Mouse (Mus musculus): Measurements from ENCODE around the gene Pik3cd. TPM values are rescaled to one million over a fixed set of nuclear protein-coding genes. Genes with fewer than 3 reads are reported as not detected.

Pik3cd gene
- polyA plus RNA-seq, 1 experiment from 2014 or later, result 9.4 TPM

DNA sequence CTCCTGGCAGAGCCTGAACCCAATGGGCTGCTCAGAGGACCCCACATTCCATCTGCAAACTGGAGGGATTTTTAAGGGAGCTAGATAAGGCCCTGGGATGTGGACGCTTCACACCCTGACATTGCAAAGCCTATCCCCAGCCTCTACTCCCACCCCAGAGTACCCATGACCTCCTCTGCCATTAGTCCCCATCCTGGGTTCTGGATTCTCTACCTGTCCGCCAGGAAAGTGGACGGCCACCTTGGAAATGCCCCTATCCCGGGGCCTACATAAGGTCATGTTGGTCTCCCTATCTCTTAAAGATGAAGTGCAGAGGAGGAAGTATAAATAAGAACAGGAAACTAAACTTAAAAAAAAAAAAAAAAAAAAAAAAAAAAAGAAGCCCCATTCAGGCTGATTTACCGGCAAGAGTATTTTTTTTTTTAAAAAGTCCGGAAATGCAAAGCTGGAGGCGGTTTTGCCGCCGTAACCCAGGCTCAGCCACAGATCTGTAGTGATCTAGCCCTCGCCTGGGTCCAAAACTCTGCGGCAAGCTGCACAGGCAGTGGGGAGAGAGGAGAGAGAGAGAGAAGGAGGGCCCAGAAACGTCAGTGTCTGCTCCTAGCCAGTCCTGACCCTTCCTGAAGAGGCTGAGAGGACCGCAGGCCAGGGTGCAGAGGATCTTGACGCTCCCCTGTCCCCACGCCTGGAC lies 4.7 kb downstream of the Pik3cd start:
- peak; percentile 45 for ATAC-seq (ENCODE audit: low FRiP score)

DNA sequence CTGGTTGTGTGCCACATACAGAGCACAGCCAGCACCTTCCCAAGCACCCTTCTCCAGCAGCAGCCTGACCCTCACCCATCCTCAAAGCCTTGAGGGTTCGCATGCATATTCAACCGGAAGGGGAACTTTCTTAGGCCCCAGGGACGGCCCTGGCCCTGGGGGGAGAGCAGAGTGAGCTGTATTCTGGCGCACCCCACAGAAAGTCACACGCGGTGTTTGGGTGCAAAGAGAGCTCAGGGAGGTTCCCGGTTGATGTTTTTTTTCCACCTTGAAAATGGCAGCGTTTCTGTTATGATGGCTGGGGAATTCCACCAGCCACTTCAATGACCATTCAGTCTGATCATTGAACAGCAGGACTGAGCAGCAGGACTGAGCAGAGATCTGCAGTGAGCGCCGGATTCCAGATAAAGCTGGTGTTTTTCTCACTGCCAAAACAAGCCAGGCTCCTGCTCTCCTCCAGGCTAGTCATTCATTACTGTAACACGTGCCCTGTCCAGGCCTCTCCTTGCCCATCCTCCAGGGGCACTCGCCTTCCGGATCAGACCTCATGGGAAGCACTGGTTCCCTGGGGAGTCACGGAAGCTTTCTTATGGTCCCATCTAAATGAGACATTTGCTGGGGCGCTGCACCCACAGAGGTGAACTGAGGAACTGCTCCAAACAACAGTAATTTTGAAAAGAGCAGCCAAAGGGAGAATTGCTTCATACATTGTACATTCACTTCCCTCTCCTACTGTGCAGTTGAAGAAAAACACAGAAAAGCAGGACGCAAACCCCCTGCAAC lies 6.0 kb downstream of the Pik3cd start:
- Histone ChIP-seq H3K9ac (no peak overlapping the region), H3K4me1 (peaks cover 13% of the 10 kb centered on the region), H3K4me3 (replicated peaks) (no peak overlapping the region), H3K36me3 (replicated peaks) (no peaks in the 10 kb centered on the region), H3K4me2 (no peak overlapping the region), H3K9me3 (no peaks in the 10 kb centered on the region), H3K27me3 (peaks cover 50% of the 10 kb centered on the region), H3K27ac (no peak overlapping the region)
- WGBS, result 40% methylated on average over 16 of the region's 16 CpGs
- no peak for ATAC-seq (ENCODE audit: low FRiP score)

More for the DNA sequence above, 4.7 kb downstream of the Pik3cd start:
- Histone ChIP-seq H3K27me3 (peaks cover 46% of the 10 kb centered on the region), H3K4me2 (peak overlapping the region; percentile 85), H3K9me3 (no peaks in the 10 kb centered on the region), H3K27ac (no peak overlapping the region), H3K9ac (peak overlapping the region; percentile 57; the same call in 1 of the 2 replicates), H3K4me1 (peaks cover 13% of the 10 kb centered on the region), H3K36me3 (replicated peaks) (no peaks in the 10 kb centered on the region), H3K4me3 (replicated peaks) (peak overlapping the region; percentile 48)
- 25% methylated on average over 15 of the region's 15 CpGs for WGBS

DNA sequence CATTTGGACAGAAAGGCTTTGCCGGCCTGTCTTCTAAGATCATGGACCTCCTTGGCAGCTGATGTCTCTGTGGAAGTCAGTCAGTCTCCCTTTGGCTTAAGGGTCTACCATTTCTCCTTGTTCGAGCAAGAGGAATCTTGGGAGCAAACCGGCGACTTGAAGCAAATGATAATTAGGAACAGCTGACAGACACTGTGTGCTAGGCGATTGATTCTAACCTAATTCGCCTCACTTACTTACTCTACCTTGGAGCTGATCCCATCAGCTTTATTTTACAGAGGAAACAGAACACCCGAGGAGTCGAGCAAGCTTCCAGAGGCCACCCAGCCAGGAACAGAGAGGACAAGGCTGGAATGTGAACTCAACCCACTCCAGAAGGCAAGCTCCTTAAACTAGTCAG lies 11.0 kb downstream of the Pik3cd start:
- 75% methylated on average over 8 of the region's 8 CpGs for WGBS
- Histone ChIP-seq H3K9me3 (no peaks in the 10 kb centered on the region), H3K4me1 (peaks cover 2% of the 10 kb centered on the region), H3K4me2 (no peak overlapping the region), H3K4me3 (replicated peaks) (no peak overlapping the region), H3K9ac (no peak overlapping the region), H3K27ac (no peak overlapping the region), H3K27me3 (peaks cover 14% of the 10 kb centered on the region), H3K36me3 (replicated peaks) (no peaks in the 10 kb centered on the region)
- ATAC-seq (ENCODE audit: low FRiP score), result no peak

DNA sequence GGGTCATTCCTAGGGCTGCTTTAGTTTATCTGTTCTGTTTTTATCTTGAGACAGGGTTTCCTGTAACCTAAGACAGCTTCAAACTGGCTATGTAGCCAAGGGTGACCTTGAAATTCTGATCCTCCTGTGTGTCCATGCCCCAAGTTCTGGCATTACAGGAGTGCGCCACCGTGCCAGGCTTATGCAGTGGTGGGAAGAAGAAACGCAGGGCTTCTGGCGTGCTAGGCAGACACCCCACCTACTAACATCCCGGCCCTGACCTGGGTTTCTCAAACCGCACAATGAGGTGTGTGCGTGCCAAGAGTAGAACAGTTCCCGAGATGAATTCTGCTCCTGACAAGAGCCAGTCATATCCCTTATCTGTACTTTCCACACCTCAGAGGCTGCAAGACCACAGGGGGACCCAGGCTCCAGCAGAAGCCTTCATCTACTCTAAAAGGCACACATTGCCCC lies 11.5 kb downstream of the Pik3cd start:
- ATAC-seq (ENCODE audit: low FRiP score), result no peak
- 90% methylated on average over 8 of the region's 8 CpGs for WGBS
- no peak overlapping the region for H3K9ac ChIP-seq

DNA sequence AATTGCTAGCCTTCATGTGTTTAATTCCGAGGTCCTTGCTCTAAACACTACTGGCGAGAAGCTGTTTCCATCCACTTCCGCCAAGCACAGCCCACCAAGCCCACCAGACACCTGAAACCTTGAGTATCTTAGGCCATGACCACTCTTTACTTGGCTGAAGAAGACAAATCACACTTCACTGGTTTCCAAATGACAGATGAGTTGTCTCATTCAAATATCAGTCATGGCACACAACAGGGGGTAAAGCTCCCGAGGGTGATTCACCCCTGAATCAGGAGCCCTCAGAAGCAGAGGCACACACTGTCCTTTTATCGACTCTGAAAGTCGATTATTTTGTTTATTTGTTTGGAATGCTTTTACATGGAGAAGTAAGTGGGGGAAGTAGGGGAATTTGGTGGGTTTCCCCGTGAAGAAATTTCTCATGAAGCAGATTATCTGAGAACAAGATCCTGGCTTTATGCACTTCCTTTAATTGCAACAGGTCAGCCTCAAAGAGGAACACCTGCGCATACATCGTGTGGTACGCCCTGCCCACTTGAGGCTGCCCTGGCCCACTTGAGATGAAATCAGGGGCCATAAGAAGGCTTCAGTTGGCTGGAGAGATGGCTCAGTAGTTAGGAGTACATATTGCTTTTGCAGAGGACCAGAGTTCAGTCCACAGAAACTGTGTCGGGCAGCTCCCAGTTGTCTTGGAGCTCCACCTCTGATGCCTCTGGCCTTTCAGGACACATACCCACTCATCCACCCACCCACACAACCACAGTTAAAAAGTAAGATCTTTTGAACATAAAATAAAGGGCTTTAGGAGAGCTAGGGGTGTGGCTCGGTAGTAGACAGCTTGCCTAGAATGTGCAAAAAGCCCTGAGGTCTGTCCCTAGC lies 12.3 kb downstream of the Pik3cd start:
- no peaks in the 10 kb centered on the region for H3K9me3 ChIP-seq
- H3K9ac ChIP-seq, result no peak overlapping the region
- no peak overlapping the region for H3K4me2 ChIP-seq
- WGBS, result 82% methylated on average over 12 of the region's 12 CpGs
- no peak overlapping the region for H3K27ac ChIP-seq
- no peaks in the 10 kb centered on the region for H3K36me3 ChIP-seq (replicated peaks)
- peaks cover 7% of the 10 kb centered on the region; the same call in 1 of the 2 replicates for H3K27me3 ChIP-seq
- H3K4me1 ChIP-seq, result no peaks in the 10 kb centered on the region
- ATAC-seq (ENCODE audit: low FRiP score), result no peak
- H3K4me3 ChIP-seq (replicated peaks), result no peak overlapping the region

More for the DNA sequence above, 11.5 kb downstream of the Pik3cd start:
- H3K4me1 ChIP-seq, result no peaks in the 10 kb centered on the region
- H3K27ac ChIP-seq, result no peak overlapping the region
- H3K4me2 ChIP-seq, result no peak overlapping the region
- H3K36me3 ChIP-seq (replicated peaks), result no peaks in the 10 kb centered on the region
- peaks cover 9% of the 10 kb centered on the region for H3K27me3 ChIP-seq
- no peaks in the 10 kb centered on the region for H3K9me3 ChIP-seq
- H3K4me3 ChIP-seq (replicated peaks), result no peak overlapping the region

DNA sequence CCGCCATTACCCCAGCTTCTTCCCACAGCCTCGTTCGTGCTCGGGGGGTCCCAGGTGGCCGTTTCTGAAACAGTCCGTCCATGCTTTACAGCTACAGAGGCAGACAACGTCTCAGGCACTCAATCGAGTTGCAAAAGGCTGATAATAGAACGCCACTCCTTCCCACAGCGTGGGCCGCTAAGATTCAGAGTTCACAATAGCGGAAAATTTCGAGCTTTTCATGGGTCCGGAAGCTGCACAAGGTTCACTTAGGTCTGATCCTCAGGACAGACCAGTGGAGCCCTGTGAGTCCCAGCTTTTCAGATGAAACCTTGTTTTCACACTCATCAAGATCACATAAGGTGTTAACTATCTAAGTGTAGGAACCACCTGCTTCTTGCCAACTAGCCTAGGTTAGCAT lies 13.5 kb downstream of the Pik3cd start:
- H3K9me3 ChIP-seq, result no peaks in the 10 kb centered on the region
- no peaks in the 10 kb centered on the region for H3K36me3 ChIP-seq (replicated peaks)
- H3K9ac ChIP-seq, result no peak overlapping the region
- H3K4me1 ChIP-seq, result no peaks in the 10 kb centered on the region
- no peak for ATAC-seq (ENCODE audit: low FRiP score)
- 81% methylated on average over 14 of the region's 14 CpGs for WGBS
- H3K4me3 ChIP-seq (replicated peaks), result no peak overlapping the region
- no peak overlapping the region for H3K4me2 ChIP-seq
- H3K27me3 ChIP-seq, result peaks cover 13% of the 10 kb centered on the region; the same call in 1 of the 2 replicates
- no peak overlapping the region for H3K27ac ChIP-seq

DNA sequence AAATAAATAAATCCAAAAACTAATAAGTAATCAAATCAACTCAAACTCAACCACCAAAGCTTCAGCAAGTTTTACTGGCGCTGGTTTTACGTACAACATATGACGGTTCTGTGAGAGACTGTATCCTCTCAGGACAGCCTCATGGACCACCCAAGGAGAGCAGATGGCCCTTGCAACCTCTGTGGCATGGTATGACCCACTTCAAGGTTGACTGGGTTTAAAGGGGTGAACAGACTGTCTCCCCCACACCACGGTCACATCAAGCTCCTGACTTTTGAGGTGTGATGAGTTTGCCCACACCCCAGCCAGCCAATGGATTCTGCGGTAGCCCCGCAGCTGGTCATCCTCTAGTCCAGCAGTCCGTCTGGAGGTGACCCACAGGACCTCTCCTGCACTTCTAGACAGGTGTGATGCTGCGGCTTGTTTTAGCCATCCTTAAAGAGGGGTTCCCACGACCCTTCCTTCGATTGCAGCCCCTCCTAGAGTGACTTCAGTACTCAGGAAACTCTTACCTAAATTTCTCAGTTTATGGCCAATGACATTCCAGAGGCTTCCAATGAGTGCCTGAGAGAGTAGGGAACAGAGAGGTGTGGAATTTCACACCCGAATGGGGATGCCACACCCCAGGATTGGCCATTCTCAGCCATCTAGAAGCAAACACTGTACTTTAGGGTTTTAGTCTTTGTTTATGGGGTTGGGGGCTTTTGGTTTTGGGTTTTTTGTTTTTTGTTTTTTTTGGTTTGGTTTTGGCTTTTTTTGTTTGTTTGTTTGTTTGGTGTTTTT lies 17.3 kb downstream of the Pik3cd start:
- Histone ChIP-seq H3K9ac (no peak overlapping the region), H3K9me3 (no peaks in the 10 kb centered on the region), H3K4me2 (no peak overlapping the region), H3K4me1 (no peaks in the 10 kb centered on the region), H3K27ac (no peak overlapping the region), H3K4me3 (replicated peaks) (no peak overlapping the region), H3K27me3 (peaks cover 10% of the 10 kb centered on the region; the same call in 1 of the 2 replicates), H3K36me3 (replicated peaks) (no peaks in the 10 kb centered on the region)
- no peak for ATAC-seq (ENCODE audit: low FRiP score)
- 85% methylated on average over 11 of the region's 11 CpGs for WGBS

DNA sequence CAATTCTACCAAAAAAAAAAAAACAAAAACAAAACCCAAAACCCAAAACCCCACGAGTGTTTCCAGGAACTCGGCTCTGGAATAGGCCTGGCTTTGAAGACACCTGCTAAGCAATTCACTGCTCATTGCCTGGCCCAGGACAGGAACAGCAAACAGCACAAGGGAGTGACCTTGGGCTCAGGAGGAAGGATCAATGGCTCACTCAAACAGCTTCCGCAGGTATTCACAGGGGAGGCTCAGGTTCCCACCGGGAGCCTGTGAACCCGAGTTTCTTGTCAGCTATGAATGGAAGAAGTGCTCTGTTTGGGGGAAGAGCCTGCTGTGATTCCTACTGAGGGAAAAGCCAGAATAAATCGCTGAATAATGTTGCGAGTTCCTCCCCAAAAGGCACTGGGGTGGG lies 18.5 kb downstream of the Pik3cd start:
- 12% methylated on average over 7 of the region's 7 CpGs for WGBS
- no peak for ATAC-seq (ENCODE audit: low FRiP score)
- no peaks in the 10 kb centered on the region for H3K36me3 ChIP-seq (replicated peaks)
- no peaks in the 10 kb centered on the region for H3K4me1 ChIP-seq
- no peak overlapping the region for H3K4me3 ChIP-seq (replicated peaks)
- H3K9ac ChIP-seq, result no peak overlapping the region
- H3K27me3 ChIP-seq, result peaks cover 10% of the 10 kb centered on the region; the same call in 1 of the 2 replicates
- H3K9me3 ChIP-seq, result no peaks in the 10 kb centered on the region
- no peak overlapping the region for H3K4me2 ChIP-seq
- H3K27ac ChIP-seq, result no peak overlapping the region

DNA sequence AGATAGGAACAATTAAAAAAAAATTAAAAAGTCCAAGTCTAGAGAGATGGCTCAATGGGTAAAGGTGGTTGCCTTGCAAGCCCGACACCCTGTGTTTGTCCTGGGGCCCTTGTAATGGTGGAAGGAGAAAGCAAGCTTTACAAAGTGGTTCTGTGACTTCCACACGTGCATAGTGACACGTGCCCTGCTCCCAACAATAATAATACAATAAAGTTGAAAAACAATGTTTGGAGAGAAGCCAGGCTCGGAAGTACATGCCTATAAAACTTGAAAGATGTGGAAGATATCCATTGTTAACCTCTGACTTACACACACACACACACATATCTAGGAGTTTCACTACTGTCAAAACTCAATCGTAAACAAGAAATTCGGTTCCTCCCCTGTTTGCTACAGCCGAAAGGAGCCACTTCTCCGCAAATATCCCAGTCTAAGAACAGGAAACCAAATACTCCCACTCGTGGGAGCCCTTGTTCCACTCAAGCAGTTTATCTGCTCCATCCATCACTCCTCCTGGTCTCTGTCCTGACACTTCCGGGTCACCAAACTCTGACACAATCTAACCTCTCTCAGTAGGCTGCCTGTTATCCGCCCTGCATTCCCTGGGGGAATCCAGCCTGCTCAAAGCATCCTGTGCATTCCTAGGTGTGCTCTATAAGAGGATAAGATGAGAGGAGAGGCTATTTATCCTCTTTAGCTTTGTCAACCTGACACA lies 23.2 kb downstream of the Pik3cd start:
- WGBS, result 82% methylated on average over 11 of the region's 11 CpGs
- Histone ChIP-seq H3K4me2 (no peak overlapping the region), H3K4me1 (peaks cover 18% of the 10 kb centered on the region), H3K27me3 (peaks cover 23% of the 10 kb centered on the region), H3K27ac (no peak overlapping the region), H3K9me3 (no peaks in the 10 kb centered on the region), H3K4me3 (replicated peaks) (no peak overlapping the region), H3K36me3 (replicated peaks) (no peaks in the 10 kb centered on the region), H3K9ac (no peak overlapping the region)
- ATAC-seq (ENCODE audit: low FRiP score), result no peak

DNA sequence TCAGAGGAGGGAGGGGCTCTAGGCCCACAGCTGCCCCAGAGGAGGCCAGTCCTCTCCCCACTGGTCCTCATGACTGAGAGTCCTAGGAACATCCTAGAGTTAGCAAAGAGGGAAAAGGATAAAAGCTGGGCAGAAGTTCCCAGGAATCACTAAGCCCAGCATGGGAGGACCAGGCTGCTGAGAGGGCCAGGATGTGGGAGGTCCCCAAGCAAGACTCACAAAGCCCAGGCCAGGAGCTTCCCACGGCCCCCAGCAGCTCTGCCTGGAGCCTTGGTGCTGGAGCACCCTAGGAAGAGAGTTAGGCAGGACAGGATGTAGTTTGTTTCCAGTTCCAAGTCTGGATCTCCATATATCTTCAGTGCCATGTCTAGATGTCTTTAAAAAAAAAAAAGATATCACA lies 24.4 kb downstream of the Pik3cd start:
- 67% methylated on average over 1 of the region's 1 CpGs for WGBS
- no peak overlapping the region for H3K9ac ChIP-seq
- H3K27me3 ChIP-seq, result peaks cover 29% of the 10 kb centered on the region
- H3K4me3 ChIP-seq (replicated peaks), result no peak overlapping the region
- no peak overlapping the region for H3K27ac ChIP-seq
- H3K36me3 ChIP-seq (replicated peaks), result no peaks in the 10 kb centered on the region
- H3K9me3 ChIP-seq, result no peaks in the 10 kb centered on the region
- H3K4me1 ChIP-seq, result peaks cover 18% of the 10 kb centered on the region
- H3K4me2 ChIP-seq, result no peak overlapping the region
- ATAC-seq (ENCODE audit: low FRiP score), result no peak

All from forebrain, embryonic 12.5 days (tissue).